Mouse (Mus musculus): ENCODE data around the gene Lims1. TPM values are rescaled to one million over a fixed set of nuclear protein-coding genes. Genes with fewer than 3 reads are reported as not detected.

The Lims1 gene
- polyA plus RNA-seq, 1 experiment from 2014 or later, result 111 TPM

DNA sequence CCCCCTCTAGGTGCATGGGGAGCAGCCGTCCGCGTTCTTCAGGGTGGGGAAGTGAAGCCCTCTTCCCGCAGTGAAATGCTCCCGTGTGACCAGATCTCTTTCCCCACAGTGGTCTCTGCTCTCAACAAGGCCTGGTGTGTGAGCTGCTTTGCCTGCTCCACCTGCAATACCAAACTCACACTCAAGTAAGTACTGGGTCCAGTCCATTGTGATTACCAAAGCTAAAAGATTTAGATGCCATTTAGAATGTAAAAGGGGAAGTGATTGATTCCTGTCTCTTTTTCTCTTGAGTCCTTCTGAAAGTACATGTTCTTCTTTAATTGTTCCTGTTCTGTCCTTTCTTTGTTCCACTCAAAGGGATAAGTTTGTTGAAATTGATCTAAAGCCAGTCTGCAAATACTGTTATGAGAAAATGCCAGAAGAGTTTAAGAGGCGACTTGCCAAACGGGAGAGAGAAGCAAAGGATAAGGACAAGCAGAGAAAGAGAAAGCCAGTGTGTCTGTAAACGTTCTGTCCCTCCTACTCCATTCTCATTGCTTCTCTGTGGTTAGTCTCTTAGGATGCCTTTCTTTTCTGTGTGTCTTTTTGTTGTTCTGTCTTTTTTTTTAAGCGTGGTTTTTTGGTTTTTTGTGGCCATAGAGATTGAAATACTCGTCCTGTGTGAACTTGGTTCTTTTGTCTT lies 95.2 kb downstream of the Lims1 start:
- Histone ChIP-seq H3K4me3 (no peak overlapping the region), H3K9me3 (replicated peaks) (no peaks in the 10 kb centered on the region), H3K4me1 (no peaks in the 10 kb centered on the region), H3K27ac (replicated peaks) (no peak overlapping the region), H3K27me3 (ENCODE audit: low read depth, poor library complexity, severe bottlenecking) (no peaks in the 10 kb centered on the region), H3K36me3 (peaks cover 73% of the 10 kb centered on the region)
- no peak for DNase-seq (ENCODE audit: low spot score)
- WGBS, result 93% methylated on average over 10 of the region's 10 CpGs

GRCm38 (mm10) chr10:58427930-58428329 lies 104.7 kb downstream of the Lims1 start:
- DNase-seq (ENCODE audit: low spot score), result no peak
- Histone ChIP-seq H3K36me3 (peaks cover 18% of the 10 kb centered on the region), H3K27me3 (ENCODE audit: low read depth, poor library complexity, severe bottlenecking) (no peaks in the 10 kb centered on the region), H3K4me1 (no peaks in the 10 kb centered on the region), H3K4me3 (no peak overlapping the region), H3K9me3 (replicated peaks) (no peaks in the 10 kb centered on the region), H3K27ac (replicated peaks) (no peak overlapping the region)
- 90% methylated on average over 2 of the region's 2 CpGs for WGBS

- Histone ChIP-seq H3K36me3 (no peaks in the 10 kb centered on the region), H3K4me3 (peak overlapping the region; percentile 99), H3K27me3 (ENCODE audit: low read depth, poor library complexity, severe bottlenecking) (no peaks in the 10 kb centered on the region), H3K4me1 (peaks cover 15% of the 10 kb centered on the region), H3K27ac (replicated peaks) (peak overlapping the region; percentile 94), H3K9me3 (replicated peaks) (no peaks in the 10 kb centered on the region)
- WGBS, result 29% methylated on average over 9 of the region's 9 CpGs
- peak; percentile 24 for DNase-seq (ENCODE audit: low spot score)
These were observed 122.6 kb downstream of the Lims1 start for GRCm38 (mm10) chr10:58445850-58446249.

- Histone ChIP-seq H3K27me3 (ENCODE audit: low read depth, poor library complexity, severe bottlenecking) (no peaks in the 10 kb centered on the region), H3K9me3 (replicated peaks) (no peaks in the 10 kb centered on the region), H3K4me1 (peaks cover 15% of the 10 kb centered on the region), H3K27ac (replicated peaks) (peak within 1 kb of the TSS; percentile 94), H3K4me3 (peak within 1 kb of the TSS; percentile 99), H3K36me3 (no peaks in the 10 kb centered on the region)
- WGBS, result under 1% methylated on average over 84 of the region's 91 CpGs
- peak; percentile 96 for DNase-seq (ENCODE audit: low spot score)
These were observed 123.4 kb downstream of the Lims1 start, which contains the start of gene Ranbp2 for GRCm38 (mm10) chr10:58446384-58447279. Gene Ranbp2 (plus strand): TSS chr10:58446920.

DNA sequence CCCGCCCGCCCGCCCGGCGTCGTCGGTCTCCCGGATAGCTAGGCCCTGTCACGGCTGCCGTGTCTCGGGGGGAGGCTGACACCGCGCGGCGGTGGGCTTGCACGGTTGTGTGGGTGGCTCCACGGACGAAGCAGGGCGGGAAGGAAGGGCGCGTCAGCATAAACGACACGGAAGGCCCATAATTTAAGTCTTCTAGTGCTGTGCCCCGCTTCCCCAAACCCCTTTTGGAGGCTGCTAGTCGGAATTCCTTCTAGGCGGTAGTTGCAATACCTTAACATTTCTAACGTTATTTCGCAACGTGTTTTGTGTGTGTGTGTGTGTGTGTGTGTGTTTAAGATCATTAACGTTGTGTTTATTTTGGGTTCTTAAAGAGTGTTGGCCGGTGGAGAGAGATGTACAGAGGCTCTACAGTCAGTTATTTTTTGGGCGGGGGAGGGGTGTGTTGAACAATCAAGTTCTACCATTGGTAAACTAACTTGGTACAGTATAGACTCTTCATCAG lies 124.1 kb downstream of the Lims1 start:
- peak overlapping the region; percentile 94 for H3K27ac ChIP-seq (replicated peaks)
- H3K9me3 ChIP-seq (replicated peaks), result no peaks in the 10 kb centered on the region
- H3K4me1 ChIP-seq, result peaks cover 15% of the 10 kb centered on the region
- H3K4me3 ChIP-seq, result peak overlapping the region; percentile 99
- DNase-seq (ENCODE audit: low spot score), result no peak
- under 1% methylated on average over 32 of the region's 32 CpGs for whole genome bisulfite sequencing
- H3K36me3 ChIP-seq, result peaks cover 5% of the 10 kb centered on the region
- H3K27me3 ChIP-seq (ENCODE audit: low read depth, poor library complexity, severe bottlenecking), result no peaks in the 10 kb centered on the region

- H3K4me1 ChIP-seq, result peaks cover 6% of the 10 kb centered on the region; the same call in 1 of the 2 replicates
- peaks cover 47% of the 10 kb centered on the region for H3K36me3 ChIP-seq
- H3K4me3 ChIP-seq, result no peak overlapping the region
- H3K9me3 ChIP-seq (replicated peaks), result no peaks in the 10 kb centered on the region
- no peaks in the 10 kb centered on the region for H3K27me3 ChIP-seq (ENCODE audit: low read depth, poor library complexity, severe bottlenecking)
- no peak overlapping the region for H3K27ac ChIP-seq (replicated peaks)
- no peak for DNase-seq (ENCODE audit: low spot score)
These were observed 128.3 kb downstream of the Lims1 start for GRCm38 (mm10) chr10:58451575-58451974.

- Histone ChIP-seq H3K36me3 (peaks cover 53% of the 10 kb centered on the region), H3K4me3 (no peak overlapping the region), H3K27ac (replicated peaks) (no peak overlapping the region), H3K27me3 (ENCODE audit: low read depth, poor library complexity, severe bottlenecking) (no peaks in the 10 kb centered on the region), H3K4me1 (peaks cover 6% of the 10 kb centered on the region; the same call in 1 of the 2 replicates), H3K9me3 (replicated peaks) (no peaks in the 10 kb centered on the region)
- no peak for DNase-seq (ENCODE audit: low spot score)
- 93% methylated on average over 1 of the region's 1 CpGs for WGBS
These were observed 128.9 kb downstream of the Lims1 start for GRCm38 (mm10) chr10:58452185-58452584.

DNA sequence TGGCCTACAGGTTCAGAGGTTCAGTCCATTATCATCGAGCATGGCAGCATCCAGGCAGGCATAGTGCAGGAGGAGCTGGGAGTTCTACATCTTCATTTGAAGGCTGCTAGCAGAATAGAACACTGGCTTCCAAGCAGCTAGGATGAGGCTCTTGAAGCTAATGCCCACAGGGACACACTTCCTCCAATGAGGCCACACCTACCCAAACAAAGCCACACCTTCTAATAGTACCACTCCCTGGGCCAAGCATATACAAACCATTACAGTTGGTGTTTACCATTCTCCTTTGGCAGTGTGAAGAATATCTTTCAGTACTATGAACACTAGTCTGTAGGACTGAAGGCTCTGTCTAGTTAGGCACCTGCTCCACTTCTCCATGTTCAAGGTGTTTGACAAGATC lies 136.6 kb downstream of the Lims1 start:
- no peak overlapping the region for H3K27ac ChIP-seq (replicated peaks)
- H3K9me3 ChIP-seq (replicated peaks), result no peaks in the 10 kb centered on the region
- H3K4me1 ChIP-seq, result no peaks in the 10 kb centered on the region
- H3K27me3 ChIP-seq (ENCODE audit: low read depth, poor library complexity, severe bottlenecking), result no peaks in the 10 kb centered on the region
- 89% methylated on average over 1 of the region's 1 CpGs for WGBS
- no peak for DNase-seq (ENCODE audit: low spot score)
- peaks cover 96% of the 10 kb centered on the region for H3K36me3 ChIP-seq
- H3K4me3 ChIP-seq, result no peak overlapping the region

Other genes with a start within 250 kb of the Lims1 start
- gene AW822073, start 98.5 kb upstream of the Lims1 start, polyA plus RNA-seq (2016; fragmentation: Nextera tagmentation; extraction: Ambion mirVana), result not detected in 2 replicates
- not detected in 2 replicates for gene Duxf3, start 90.8 kb upstream of the Lims1 start, polyA plus RNA-seq (2016; fragmentation: Nextera tagmentation; extraction: Ambion mirVana)
- gene Gm4981, start 86.8 kb upstream of the Lims1 start, polyA plus RNA-seq (2016; fragmentation: Nextera tagmentation; extraction: Ambion mirVana), result not detected in 2 replicates
- 40.1 and 49.2 TPM in 2 replicates for gene Gcc2, start 68.0 kb upstream of the Lims1 start, polyA plus RNA-seq (2016; fragmentation: Nextera tagmentation; extraction: Ambion mirVana)
- 23.9 and 27.2 TPM in 2 replicates for gene Ranbp2, start 123.5 kb downstream of the Lims1 start, polyA plus RNA-seq (2016; fragmentation: Nextera tagmentation; extraction: Ambion mirVana)
- gene Ccdc138, start 174.5 kb downstream of the Lims1 start, polyA plus RNA-seq (2016; fragmentation: Nextera tagmentation; extraction: Ambion mirVana), result 16.6 and 18.1 TPM in 2 replicates

Data from midbrain, embryonic 10.5 days (tissue).